Mouse (Mus musculus) embryo, embryonic 9.5 days (tissue): ENCODE measurements around the gene Lrrc49.

ENCODE experiments used
- DNase-seq: peaks from one replicate; pipeline ENCODE4 v3.0.0-alpha.2; 2017; ENCODE audit errors: extremely low spot score

Lrrc49 gene

DNA sequence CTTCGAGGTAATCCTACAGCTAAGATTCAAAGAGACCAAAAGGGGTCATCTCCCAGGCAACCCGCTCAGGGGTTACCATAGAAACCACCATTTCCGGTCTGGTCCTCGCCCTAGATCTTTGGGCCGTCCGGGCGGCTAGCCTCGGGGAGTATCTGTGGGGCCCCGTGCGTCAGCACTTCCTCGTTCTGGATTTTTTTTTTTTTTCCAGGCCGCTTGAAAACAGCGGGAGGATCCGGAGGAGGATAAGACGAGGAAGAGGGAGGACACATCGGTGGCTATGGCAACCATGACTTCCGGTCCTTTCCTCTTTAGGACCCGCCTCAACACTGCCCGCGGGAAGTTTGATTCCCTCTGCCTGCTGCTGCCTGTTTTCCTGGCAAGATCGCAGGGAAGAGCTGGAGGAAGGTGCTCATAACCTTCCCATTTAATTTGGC lies at the start of gene Lrrc49:
Lrrc49 (minus strand) TSS at position 268 of the 434 bp plus-strand sequence.
- DNase-seq = peak; percentile 91

DNA sequence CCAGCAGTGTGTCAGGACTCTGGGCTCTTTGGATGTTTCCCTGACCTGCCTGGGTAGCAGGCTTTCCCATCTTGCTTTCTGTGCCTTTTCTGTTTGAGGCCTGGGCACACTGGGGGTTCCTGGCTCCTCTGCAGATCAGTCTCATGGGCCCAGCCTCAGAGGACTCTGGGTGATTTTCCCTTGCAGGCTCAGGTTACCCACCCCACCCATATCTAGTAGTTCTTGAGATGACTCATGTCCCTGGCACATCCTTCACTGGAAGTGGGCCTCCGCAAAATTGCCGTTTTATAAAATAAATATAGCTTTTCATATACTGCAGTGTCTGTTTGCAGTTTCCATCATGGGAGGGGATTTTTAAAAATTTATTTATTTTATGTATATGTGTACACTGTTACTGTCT lies 46.4 kb upstream of the Lrrc49 start:
- no peak for DNase-seq

DNA sequence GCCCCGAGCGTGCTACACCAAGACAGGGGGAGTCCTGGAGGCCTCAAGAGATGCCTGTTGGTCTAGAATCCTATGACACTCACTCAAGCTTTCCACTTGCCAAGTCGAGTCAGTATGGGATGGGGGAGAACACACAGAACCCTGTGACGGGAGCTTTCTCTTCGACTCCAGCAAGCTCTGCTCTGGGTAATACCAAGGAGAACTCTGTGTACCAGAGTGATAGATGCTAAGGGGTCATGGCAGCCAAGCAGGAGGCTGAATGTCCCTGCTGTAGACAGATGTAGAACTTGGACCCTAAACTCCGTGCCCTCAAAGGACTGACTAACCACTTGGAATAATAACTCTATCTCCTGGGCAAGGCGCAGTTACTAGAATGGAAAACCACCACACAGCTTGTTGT lies 37.0 kb upstream of the Lrrc49 start:
- DNase-seq = no peak

DNA sequence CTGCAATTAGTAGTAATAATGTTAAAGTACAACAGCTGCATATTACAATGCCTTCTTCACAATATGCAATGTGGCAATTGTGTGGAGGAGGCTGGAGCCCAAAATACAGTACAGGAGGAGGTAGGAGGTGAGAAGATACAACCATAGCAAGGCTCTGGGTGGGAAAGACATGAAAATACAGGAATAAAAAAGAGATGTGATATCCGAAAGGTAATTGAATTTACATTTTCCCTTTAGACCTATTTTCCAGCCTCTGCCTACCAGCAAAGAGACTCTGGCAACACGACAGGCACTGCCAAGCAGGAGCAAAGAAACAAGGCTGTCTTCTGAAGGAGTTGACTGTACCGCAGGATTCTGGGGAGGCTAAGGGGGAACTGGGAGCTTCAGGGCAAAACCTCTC lies 31.7 kb upstream of the Lrrc49 start:
- no peak for DNase-seq

DNA sequence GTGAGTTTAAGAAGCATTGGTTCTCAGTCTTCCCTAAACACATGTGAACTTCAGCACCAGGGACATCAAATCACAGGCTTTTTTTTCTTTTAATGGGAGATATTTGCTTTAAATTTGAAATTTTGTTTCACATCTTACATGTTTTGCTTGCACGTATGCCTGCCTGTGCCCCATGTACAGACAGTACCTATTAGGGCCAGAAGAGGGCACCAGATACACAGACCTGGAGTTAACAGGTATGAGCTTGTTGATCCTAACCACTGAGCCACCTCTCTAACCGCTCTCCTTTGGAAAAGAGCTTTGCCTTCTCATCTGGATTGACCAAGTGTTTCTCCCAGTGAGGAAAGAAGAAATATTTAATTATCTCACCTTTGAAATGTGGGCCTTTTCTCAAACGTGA lies 30.3 kb upstream of the Lrrc49 start:
- peak; percentile 42 for DNase-seq

DNA sequence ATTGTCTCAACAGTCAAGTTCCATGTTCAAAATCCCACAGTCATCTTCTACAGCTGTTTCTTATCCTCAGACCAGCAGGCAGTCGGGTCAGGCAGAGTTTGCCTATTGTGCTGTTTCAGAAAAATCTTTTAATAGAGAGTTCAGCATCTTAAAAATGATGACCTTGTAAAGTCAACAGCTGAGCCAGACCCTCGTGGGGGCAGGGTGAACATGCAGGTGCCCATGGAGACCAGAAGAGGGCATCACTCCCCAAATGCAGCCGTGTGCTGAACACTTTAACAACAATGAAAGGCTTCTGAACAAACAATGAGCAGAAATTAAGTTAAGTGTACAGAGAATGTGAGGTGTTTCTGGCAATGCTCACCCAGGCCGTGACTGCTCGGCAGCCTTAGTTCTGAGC lies 27.9 kb upstream of the Lrrc49 start:
- DNase-seq = no peak

DNA sequence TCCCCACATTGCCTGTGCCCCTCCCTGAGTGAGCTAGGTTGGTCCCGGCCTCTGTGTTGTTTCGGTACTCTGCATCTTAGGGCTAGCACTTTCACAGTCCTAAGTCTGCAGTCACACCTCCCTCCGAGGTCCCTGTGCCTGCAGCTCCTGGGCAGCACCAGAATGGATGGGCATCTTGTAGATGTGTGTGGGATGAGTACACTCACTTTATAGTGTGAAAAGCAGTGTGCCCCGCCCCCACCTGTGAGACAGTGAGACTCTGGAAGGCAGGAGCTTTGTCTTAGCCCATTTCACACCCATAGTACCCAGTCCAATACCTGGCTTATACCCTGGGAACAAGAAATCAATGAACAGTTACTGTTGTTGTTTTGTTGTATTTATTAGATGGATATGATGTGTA lies 27.3 kb upstream of the Lrrc49 start:
- DNase-seq = no peak

DNA sequence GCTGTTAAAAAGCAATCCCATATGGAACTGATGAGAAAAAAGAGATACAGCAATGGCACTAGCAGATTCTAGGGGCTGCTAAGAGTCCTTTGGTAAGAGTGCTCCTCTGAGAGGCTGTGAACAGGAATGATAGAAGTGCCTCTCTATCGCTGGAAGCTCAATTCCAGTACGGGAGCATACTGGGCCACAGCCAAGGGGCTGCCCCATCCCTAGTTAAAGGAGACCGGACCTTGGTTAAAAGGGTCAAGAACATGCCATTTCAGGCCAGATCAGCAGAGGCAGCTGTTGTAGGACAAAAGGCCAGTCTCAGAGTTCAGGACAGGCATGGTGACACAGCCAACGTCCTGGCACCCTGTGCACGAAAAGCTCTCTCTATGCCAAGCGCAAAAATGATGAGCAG lies 26.2 kb upstream of the Lrrc49 start:
- no peak for DNase-seq

DNA sequence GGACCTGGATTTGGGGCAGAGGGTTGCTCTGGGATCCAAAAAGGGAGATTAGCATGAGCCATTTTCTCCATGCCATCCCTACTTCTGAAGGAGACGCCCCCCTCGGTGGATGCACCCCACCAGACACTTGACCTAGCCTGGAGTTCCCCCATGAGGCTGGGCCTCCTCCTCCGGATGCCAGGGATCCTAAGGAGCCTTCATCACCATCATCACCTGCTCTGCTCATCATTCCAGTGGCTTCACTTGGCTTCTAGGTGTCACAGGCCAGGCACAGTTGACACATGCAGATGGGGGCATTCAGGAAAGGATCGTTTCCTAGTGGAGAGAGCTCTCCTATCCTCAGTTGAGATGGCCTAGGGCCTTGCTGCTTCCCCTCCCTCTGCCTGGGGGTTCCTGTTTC lies 25.7 kb upstream of the Lrrc49 start:
- no peak for DNase-seq

DNA sequence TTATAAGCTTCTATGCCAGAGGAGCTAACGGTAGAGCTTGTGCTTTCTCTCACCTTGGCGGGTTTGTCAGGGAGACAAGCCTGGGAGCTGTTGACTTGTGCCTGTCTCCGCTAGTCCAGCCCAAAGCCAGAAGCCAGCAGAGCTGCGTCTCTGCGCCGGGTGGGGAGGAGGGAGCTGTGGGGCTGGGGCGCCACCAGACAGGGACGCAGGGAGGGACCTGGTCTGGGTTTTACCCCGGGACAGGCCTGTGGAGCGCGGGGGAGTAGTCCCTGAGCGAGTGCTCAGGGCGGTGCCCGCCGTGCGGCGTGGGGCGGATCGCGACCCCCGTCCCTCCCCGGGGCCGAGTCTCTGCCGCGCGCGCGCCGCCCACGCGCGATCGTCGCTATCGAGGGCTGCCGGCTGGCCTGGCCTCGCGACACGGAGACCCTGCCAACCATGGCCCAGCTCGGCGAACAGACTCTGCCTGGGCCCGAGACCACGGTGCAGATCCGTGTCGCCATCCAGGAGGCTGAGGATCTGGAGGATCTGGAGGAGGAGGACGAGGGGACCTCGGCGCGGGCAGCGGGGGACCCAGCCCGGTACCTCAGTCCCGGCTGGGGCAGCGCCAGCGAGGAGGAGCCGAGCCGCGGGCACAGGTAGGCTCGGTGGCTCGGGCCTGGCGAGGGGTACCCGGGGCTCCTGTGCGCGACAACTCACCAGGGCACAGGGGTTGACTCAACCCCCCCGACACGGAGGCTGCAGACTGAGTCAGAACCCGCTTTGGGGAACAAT lies 25.0 kb upstream of the Lrrc49 start, which contains the start of gene Larp6:
Larp6 (plus strand) TSS at position 219 of the 771 bp plus-strand sequence.
- peak; percentile 38 for DNase-seq

DNA sequence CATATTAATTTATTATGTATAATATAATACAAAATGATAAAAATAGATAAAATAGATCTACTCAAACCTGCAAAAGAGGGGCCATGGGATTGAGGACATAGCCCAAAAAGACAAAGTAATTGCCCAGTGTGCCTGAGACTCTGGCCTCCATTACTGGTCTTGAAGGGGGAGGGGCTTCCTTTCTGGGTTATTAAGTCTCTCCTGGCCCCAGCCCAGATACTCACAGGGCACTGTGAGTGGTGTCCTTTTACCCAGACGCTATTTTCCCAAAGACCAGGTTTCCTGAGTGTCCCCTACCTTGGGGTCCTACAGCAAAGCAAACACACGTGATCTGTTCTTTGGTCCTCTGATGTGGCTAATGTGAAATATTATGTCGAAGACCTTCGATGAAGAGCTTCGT lies 24.1 kb upstream of the Lrrc49 start:
- DNase-seq = no peak

DNA sequence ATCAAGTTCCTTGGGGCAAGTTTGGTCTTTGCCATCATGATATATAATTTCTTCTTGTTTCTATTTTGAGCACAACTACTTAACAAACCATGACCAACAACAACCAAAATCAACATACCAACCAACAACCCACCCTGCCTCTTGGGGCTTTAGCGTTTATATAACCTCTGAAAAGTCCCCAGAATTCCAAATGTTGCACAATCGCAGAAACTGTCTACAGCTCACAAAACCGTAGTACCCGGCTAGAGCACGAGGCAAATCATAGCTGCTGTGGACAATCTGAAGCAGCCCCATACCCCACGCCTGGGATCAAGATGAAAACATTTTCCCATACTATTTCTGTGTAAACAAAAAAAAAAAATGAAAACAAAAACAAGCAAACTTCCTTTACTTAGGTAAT lies 21.8 kb upstream of the Lrrc49 start:
- DNase-seq = no peak

DNA sequence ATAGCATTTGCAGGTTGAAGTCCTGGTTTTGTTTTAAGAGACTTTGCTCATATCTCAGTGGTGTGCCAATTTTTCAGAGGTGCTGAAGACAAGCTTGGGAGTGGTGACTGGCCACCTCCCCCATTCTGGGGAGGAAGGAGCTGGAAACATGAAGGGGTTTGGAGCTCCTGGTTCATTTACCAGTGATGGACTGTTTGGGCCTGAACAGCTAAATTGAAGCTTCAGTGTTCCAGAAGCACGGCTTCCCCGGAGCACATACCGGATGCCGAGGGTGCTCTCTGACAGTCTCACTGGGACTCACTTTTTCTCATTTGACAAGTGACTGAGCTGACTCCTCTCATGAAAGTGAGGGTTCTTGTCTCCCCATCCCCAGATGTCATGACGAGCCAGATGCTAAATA lies 20.6 kb upstream of the Lrrc49 start:
- no peak for DNase-seq

DNA sequence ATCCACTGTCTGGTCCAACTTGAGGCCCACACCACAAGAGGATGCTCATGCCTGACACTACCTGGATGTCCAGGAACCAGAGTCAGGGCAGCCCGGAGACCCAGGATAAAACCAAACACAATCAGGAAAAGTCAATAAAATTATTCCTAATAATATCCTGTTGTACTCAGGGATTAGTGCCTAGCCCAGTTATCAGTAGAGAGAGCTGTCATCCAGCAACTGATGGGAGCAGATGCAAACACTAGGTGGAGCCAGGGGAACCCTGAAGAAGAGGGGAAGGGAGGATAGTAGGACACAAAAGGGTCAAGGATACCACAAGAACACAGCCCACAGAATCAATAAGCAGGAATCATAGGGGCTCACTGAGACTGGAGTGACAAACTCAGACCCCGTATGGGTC lies 19.6 kb upstream of the Lrrc49 start:
- no peak for DNase-seq

DNA sequence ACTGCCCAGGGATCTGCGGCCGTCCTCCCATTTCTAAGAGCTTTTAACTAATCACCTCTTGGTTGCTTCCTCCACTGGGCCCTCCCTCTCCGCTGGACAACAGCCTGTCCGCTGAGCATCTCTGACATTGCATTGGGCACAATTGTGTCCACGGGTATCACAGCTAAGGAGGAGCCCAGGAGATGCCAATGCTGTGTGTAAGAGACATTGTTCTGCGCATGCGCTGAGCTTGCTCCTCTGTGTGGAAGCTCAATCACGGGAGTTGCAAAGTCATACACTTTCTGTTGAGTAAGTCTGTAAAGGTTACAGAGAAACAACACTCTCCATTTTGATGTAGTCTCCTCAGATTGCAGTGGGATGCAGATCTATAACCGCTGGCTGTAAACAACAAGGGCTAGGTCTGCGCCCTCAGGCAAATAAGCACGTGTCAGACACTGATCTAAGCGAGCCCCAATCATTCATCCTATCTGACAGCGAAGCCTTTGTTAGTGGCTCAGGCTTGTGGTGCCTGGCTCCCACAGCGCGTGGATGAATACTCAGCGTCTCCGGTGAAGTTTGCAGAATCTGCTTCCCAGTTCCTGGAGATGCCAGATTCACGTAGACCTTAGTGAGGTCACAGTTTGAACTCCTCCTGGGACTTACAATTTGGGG lies 11.7 kb upstream of the Lrrc49 start:
- DNase-seq = no peak

DNA sequence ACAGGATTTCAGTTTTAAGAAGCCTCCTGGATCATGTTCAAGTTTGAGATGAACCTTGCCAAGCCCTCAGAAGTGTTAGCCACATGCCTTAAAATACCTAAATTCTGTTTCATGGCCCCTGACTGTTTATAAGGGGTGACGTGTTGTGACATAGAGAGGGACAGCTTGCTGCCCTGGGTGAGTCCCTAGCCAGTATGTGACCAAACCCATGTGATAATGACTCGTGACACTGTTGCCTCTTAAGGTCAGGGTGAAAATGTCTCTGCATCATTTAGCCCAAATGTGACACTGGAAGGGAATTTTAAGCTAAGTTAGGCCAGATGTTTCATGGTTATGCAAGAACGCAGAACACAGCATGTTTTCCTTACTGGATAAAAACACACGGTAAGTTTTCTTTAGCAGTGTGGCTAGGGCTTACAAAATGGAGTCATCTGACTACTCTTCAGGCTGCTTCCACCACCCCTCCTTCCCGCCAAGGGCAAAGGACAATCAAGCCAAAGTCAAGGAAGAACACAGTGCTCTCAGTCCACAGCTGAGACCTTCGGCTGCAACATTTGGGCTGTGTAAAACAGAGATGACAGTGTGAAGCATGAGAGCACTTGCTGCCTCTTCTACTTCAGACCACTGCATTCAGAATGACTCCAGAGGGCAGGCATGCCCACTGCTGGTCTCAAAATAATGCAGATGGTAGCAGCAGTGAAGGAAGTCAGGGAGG lies 8.5 kb upstream of the Lrrc49 start:
- no peak for DNase-seq

DNA sequence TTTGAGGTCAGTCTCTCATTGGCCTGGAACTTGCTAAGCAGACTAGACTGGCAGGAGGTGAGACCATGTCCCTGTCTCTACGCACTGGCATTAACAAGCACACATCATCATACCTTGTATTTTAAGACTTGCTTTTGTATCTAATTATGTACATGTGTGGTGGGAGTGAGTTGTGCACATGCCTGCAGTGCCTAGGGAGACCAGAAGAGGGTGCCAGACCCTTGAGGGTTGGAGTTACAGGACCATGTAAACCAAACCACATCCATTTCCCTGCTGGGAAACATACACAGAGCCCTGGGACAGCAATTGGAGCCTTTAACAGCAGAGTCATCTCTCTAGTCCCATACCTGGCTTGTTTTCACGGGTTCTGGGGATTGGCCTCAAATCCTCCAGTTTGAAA lies 6.0 kb upstream of the Lrrc49 start:
- no peak for DNase-seq

DNA sequence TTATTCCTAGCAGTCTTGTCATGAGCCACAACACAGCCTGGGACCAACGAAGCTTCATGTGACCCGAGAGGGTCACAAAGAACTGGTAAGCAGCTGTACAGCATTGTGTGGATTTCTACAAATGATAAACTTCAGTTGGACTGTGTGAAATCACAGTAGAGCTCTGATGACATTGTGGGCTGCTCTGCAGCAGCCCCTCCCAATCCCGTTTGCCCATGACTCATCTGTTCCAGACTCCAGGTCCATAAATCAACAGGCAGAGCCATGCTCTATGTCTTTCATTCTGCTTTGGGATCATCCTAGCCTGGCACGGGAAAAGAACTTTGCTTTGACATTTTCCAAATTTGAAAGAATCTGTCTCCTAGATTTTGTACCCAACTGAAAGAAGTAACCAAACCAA lies 4.7 kb upstream of the Lrrc49 start:
- DNase-seq = no peak

DNA sequence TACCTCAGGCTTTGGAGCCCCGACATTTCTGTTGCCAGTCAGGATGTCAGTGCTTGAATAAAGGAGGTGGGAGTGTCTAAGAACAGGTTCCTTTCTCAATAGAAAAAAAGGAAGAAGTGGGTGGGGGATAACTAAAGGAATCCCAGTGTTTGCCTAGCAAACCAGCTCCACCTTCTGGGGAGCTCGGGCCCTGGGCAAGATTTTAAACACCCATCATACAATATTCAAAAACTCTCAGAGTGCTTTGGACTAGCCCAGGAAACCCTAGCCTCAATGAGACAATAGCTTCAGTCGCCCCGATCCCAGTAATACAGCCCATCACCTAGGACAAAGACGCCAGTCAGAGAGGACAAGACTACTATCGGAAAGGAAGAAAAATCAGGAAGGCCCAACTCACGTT lies 543 bp downstream of the Lrrc49 start:
- DNase-seq = no peak

DNA sequence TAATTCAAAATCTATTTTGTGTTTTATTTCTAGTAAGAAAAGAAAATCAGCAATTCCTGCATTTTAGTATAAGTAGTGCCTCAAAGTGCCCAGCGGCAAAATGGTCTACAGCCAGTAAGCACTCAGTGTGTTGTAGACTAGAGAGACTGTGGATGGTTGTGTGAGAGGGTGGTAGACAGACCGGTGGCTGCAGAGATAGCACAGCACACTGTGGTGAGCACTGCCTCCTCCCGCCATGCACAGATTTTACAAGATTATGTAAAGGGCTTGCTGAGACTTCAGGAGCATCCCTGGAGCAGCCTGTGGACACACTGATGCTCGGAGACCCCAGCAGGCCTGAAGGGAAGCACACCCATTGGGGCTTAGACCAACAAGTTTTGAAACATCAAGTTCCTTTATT lies 5.2 kb downstream of the Lrrc49 start:
- no peak for DNase-seq

DNA sequence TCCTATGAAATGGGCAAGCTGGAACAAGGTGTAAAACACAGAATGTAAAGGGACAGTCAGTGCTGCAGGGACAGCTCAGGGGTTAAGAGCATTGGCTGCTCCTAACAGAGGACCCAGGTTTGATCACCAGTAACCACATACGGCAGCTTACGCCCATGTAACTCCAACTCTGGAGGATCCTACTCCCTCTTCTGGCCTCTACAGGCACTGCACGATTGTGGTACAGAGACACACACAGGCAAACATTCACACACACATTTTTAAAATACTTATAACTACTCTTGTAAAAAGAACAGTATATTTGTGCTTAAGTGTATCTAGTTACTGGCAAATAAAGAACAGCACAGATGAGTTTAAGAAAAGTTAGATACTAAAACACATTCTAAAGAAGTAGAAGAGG lies 7.0 kb downstream of the Lrrc49 start:
- DNase-seq = no peak

DNA sequence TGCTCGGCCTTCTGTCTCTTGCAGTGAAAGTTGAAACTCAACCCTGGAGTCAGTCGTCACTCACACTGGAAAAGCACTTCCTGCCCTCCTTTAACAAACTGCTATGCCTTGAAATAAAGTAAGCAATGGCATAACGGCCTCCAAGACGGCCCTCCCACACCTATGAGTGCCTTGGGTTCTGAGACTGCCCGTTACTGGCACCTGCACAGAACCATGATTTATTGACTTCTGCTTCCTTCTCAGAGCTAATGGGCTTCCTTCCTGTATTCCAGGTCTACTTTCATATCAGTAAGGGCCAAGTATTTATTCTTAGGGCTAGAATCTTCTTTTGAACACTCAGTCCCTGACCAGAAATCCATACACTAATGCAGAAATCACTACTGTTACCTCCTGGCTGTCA lies 9.0 kb downstream of the Lrrc49 start:
- no peak for DNase-seq

DNA sequence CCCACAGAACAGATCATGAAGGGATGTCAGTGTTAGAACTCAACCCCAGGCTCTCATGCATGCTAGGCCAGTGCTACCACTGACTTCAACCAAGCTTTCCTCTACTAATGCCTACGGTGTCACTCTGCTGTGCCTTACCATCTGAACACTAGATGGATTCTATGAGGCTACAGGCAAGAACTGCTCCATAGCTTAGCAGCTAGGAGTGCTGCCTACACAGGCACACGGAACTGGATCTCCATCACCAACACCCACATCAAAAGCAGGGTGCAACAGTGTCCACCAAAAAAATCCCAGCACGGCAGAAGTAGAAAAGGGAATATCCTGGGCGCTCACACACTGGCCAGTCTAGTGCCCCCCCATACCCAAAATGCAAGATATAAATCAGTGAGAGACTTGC lies 11.5 kb downstream of the Lrrc49 start:
- DNase-seq = no peak
